Mouse (Mus musculus) 3134 (cell line): ENCODE results near the gene Mxi1.
A peak's percentile ranks its signal among the peaks of the same experiment; 100 is the strongest.

ENCODE experiments used
- DNase-seq: peaks from one replicate; pipeline ENCODE4 v3.0.0-alpha.2; 2011; ENCODE audit warnings: low spot score; ENCODE audit not compliant: insufficient read length; ENCODE audit errors: extremely low read depth

The Mxi1 gene

GRCm38 (mm10) chr19:53320264-53321110, 10.2 kb downstream of the Mxi1 start:
- DNase-seq, result no peak

- DNase-seq, result no peak
Measured at GRCm38 (mm10) chr19:53321273-53321672, 11.0 kb downstream of the Mxi1 start.

GRCm38 (mm10) chr19:53322438-53323048, 12.2 kb downstream of the Mxi1 start:
- DNase-seq, result no peak

GRCm38 (mm10) chr19:53324866-53325265, 14.5 kb downstream of the Mxi1 start:
- no peak for DNase-seq

GRCm38 (mm10) chr19:53325578-53326295, 15.4 kb downstream of the Mxi1 start:
- peak; percentile 64 for DNase-seq

GRCm38 (mm10) chr19:53328116-53328515, 17.8 kb downstream of the Mxi1 start:
- peak; percentile 64 for DNase-seq

- peak; percentile 88 for DNase-seq
Measured at GRCm38 (mm10) chr19:53329221-53329991, 19.1 kb downstream of the Mxi1 start.

GRCm38 (mm10) chr19:53329992-53330381, 19.7 kb downstream of the Mxi1 start:
- DNase-seq, result peak; percentile 76

- DNase-seq, result no peak
Measured at GRCm38 (mm10) chr19:53331882-53332500, 21.7 kb downstream of the Mxi1 start.

GRCm38 (mm10) chr19:53333730-53334129, 23.4 kb downstream of the Mxi1 start:
- no peak for DNase-seq

GRCm38 (mm10) chr19:53335241-53335640, 24.9 kb downstream of the Mxi1 start:
- DNase-seq, result no peak

- DNase-seq, result no peak
Measured at GRCm38 (mm10) chr19:53340423-53340822, 30.1 kb downstream of the Mxi1 start.

GRCm38 (mm10) chr19:53343174-53343881, 33.0 kb downstream of the Mxi1 start:
- DNase-seq, result no peak

GRCm38 (mm10) chr19:53344062-53344461, 33.7 kb downstream of the Mxi1 start:
- no peak for DNase-seq

- no peak for DNase-seq
Measured at GRCm38 (mm10) chr19:53345766-53346165, 35.4 kb downstream of the Mxi1 start.

- no peak for DNase-seq
Measured at GRCm38 (mm10) chr19:53353864-53354263, 43.5 kb downstream of the Mxi1 start.

GRCm38 (mm10) chr19:53354271-53355000, 44.1 kb downstream of the Mxi1 start:
- no peak for DNase-seq

- no peak for DNase-seq
Measured at GRCm38 (mm10) chr19:53355065-53355464, 44.7 kb downstream of the Mxi1 start.
